ENCODE assay signal across 27 mouse cellular contexts in genomic region chr5:28206448-28206847, GRCm38 (mm10). TPM values are rescaled to one million over a fixed set of nuclear protein-coding genes. Genes with fewer than 3 reads are reported as not detected.
DNase-seq lines count a peak whose midpoint lies in the region; ATAC-seq and TF ChIP-seq lines count a peak whose summit lies in the region.
"Had no signal": no experiment of that assay in that cellular context is flagged by ENCODE, and none has a peak within 500 bp of the region (broad histone marks: within the 10 kb centered on the region; RNA-seq: fewer than 3 reads in every experiment).

No protein-coding gene starts in this region.

- H3K9ac ChIP-seq in hindbrain, embryonic 15.5 days, result no peak overlapping the region
- 0 out of 2 replicates have a peak overlapping the region, but pooled peaks have one; percentile 16 for H3K9ac ChIP-seq in midbrain, embryonic 12.5 days (replicated peaks)
- H3K9ac ChIP-seq: heart, embryonic 15.5 days; neural tube, embryonic 15.5 days had no signal

- H3K27ac ChIP-seq in heart, embryonic 10.5 days, result no peak overlapping the region
- H3K27ac ChIP-seq in hindbrain, embryonic 15.5 days (replicated peaks), result no peak overlapping the region
- H3K27ac ChIP-seq in midbrain, embryonic 12.5 days (replicated peaks), result no peak overlapping the region
- H3K27ac ChIP-seq: heart, adult 2 months; heart, embryonic 15.5 days; neural tube, embryonic 15.5 days had no signal

- intact Hi-C loops in heart, postnatal 25 days (cut with DNase I), result no loop called here
- intact Hi-C loops in left cerebral cortex, postnatal 4 days (cut with DNase I), result no loop called here

- 33% methylated on average over 4 of the region's 4 CpGs for WGBS in heart, embryonic 10.5 days
- 65% methylated on average over 4 of the region's 4 CpGs for WGBS in hindbrain, embryonic 15.5 days
- 52% methylated on average over 4 of the region's 4 CpGs for WGBS in midbrain, embryonic 12.5 days

- peak; percentile 69 for DNase-seq in heart, embryonic 10.5 days (ENCODE audit: low spot score)
- no peak for DNase-seq in heart, postnatal 25 days (ENCODE audit: low spot score)
- DNase-seq in left cerebral cortex, postnatal 4 days, result no peak
- no peak for DNase-seq in thymus, postnatal 0 days (ENCODE audit: low spot score)
- DNase-seq: B cell, adult 2 months; cerebellum, adult 8-10 months; gastrocnemius, postnatal 14 days; heart, adult 2 months; kidney, adult 8-10 months; kidney, postnatal 25 days; lung, adult 18-20 months; lung, postnatal 14 days; right cerebral cortex, postnatal 25 days; thymus, adult 2 months had no signal

- no peaks in the 10 kb centered on the region for H3K36me3 ChIP-seq in heart, embryonic 10.5 days
- peaks cover 65% of the 10 kb centered on the region for H3K36me3 ChIP-seq in E14TG2a.4 (ENCODE audit: insufficient read depth, low read length)
- no peaks in the 10 kb centered on the region for H3K36me3 ChIP-seq in hindbrain, embryonic 15.5 days
- H3K36me3 ChIP-seq in midbrain, embryonic 12.5 days, result no peaks in the 10 kb centered on the region
- H3K36me3 ChIP-seq: heart, embryonic 15.5 days; neural tube, embryonic 15.5 days had no signal

- no peak overlapping the region for H3K4me3 ChIP-seq in heart, embryonic 10.5 days
- 0 out of 2 replicates have a peak overlapping the region, but pooled peaks have one; percentile 49 for H3K4me3 ChIP-seq in E14TG2a.4 (replicated peaks; ENCODE audit: low read length)
- no peak overlapping the region for H3K4me3 ChIP-seq in hindbrain, embryonic 15.5 days
- H3K4me3 ChIP-seq in midbrain, embryonic 12.5 days, result peak overlapping the region; percentile 25; the same call in 1 of the 2 replicates
- H3K4me3 ChIP-seq: heart, adult 2 months; heart, embryonic 15.5 days; megakaryocyte, embryonic 14.5 days; myocyte; neural tube, embryonic 15.5 days had no signal

- no peak for TF ChIP-seq CTCF in E14TG2a.4 (conservative IDR thresholded peaks at IDR 0.05; ENCODE audit: low read length)

- H3K4me1 ChIP-seq in heart, embryonic 10.5 days, result peaks cover 8% of the 10 kb centered on the region; the same call in 1 of the 2 replicates
- peaks cover 75% of the 10 kb centered on the region for H3K4me1 ChIP-seq in E14TG2a.4 (replicated peaks; ENCODE audit: low read depth, low read length)
- H3K4me1 ChIP-seq in hindbrain, embryonic 15.5 days (replicated peaks), result peaks cover 16% of the 10 kb centered on the region
- peaks cover 19% of the 10 kb centered on the region; the same call in 1 of the 2 replicates for H3K4me1 ChIP-seq in midbrain, embryonic 12.5 days

- peaks cover 97% of the 10 kb centered on the region for H3K27me3 ChIP-seq in heart, embryonic 10.5 days (ENCODE audit: insufficient read depth, poor library complexity, severe bottlenecking)
- H3K27me3 ChIP-seq in E14TG2a.4 (ENCODE audit: insufficient read depth, low read length), result no peaks in the 10 kb centered on the region
- peaks cover 41% of the 10 kb centered on the region for H3K27me3 ChIP-seq in hindbrain, embryonic 15.5 days
- H3K27me3 ChIP-seq in midbrain, embryonic 12.5 days, result peaks cover 73% of the 10 kb centered on the region

- no peaks in the 10 kb centered on the region for H3K9me3 ChIP-seq in heart, embryonic 10.5 days
- H3K9me3 ChIP-seq in E14TG2a.4 (ENCODE audit: low read length), result no peaks in the 10 kb centered on the region
- H3K9me3 ChIP-seq in hindbrain, embryonic 15.5 days, result no peaks in the 10 kb centered on the region
- H3K9me3 ChIP-seq in midbrain, embryonic 12.5 days, result no peaks in the 10 kb centered on the region
- H3K9me3 ChIP-seq: heart, embryonic 15.5 days; megakaryocyte, embryonic 14.5 days; neural tube, embryonic 15.5 days had no signal

- ATAC-seq in hindbrain, embryonic 15.5 days (ENCODE audit: low FRiP score, low read depth), result no peak
- no peak for ATAC-seq in midbrain, embryonic 12.5 days (ENCODE audit: low FRiP score, low read depth)
- ATAC-seq: forebrain, embryonic 14.5 days had no signal

- H3K4me2 ChIP-seq in hindbrain, embryonic 15.5 days, result 0 out of 2 replicates have a peak overlapping the region, but pooled peaks have one; percentile 19
- H3K4me2 ChIP-seq in midbrain, embryonic 12.5 days (replicated peaks), result peak overlapping the region; percentile 60
- H3K4me2 ChIP-seq: heart, embryonic 15.5 days; neural tube, embryonic 15.5 days had no signal

RNA-seq across cellular contexts. Expression of gene Cnpy1, which starts 39.2 kb away (rescaled TPM):
- 0.44 TPM in 1 of 2 replicates, not detected in the other for polyA plus RNA-seq in heart, embryonic 10.5 days (2016; fragmentation: Nextera tagmentation; extraction: Ambion mirVana)
- total RNA-seq in heart, postnatal 25 days (2021), result not detected
- 37.0 and 66.2 TPM in 2 replicates for polyA plus RNA-seq in hindbrain, embryonic 15.5 days (2015; fragmentation: Nextera tagmentation; extraction: Ambion mirVana)
- polyA plus RNA-seq in midbrain, embryonic 12.5 days (2016; fragmentation: Nextera tagmentation; extraction: Ambion mirVana), result 96.7 and 148 TPM in 2 replicates
- total RNA-seq in left cerebral cortex, postnatal 4 days (2021), result under 1 TPM; 0.14 TPM
- polyA plus RNA-seq in thymus, postnatal 0 days (2015; fragmentation: Nextera tagmentation; extraction: Ambion mirVana), result 0.10 TPM in 1 of 2 replicates, not detected in the other
- total RNA-seq: adrenal gland, adult 18-20 months; heart, adult 2 months had no signal
- polyA plus RNA-seq: heart, adult 2 months; heart, embryonic 15.5 days; limb, embryonic 11.5 days; myocyte; spleen, adult 2 months; thymus, adult 2 months had no signal

RNA-seq across cellular contexts. Expression of gene En2, which starts 41.0 kb away (rescaled TPM):
- polyA plus RNA-seq in heart, embryonic 10.5 days (2016; fragmentation: Nextera tagmentation; extraction: Ambion mirVana), result not detected in 2 replicates
- not detected for total RNA-seq in heart, postnatal 25 days (2021)
- 0.60 and 1.3 TPM in 2 replicates for polyA plus RNA-seq in hindbrain, embryonic 15.5 days (2015; fragmentation: Nextera tagmentation; extraction: Ambion mirVana)
- 1.5 and 2.1 TPM in 2 replicates for polyA plus RNA-seq in midbrain, embryonic 12.5 days (2016; fragmentation: Nextera tagmentation; extraction: Ambion mirVana)
- not detected for total RNA-seq in left cerebral cortex, postnatal 4 days (2021)
- not detected in 2 replicates for polyA plus RNA-seq in thymus, postnatal 0 days (2015; fragmentation: Nextera tagmentation; extraction: Ambion mirVana)
- polyA plus RNA-seq: forebrain, embryonic 14.5 days; heart, adult 2 months; heart, embryonic 15.5 days; limb, embryonic 11.5 days; myocyte; neural tube, embryonic 15.5 days; spleen, adult 2 months; stomach, embryonic 16.5 days; urinary bladder, adult 2 months had no signal

Comparison
In these comparisons a context has a peak if more than half of its experiments do, and no peak if none do; other contexts are left out.
1. H3K4me3 ChIP-seq: peak in E14TG2a.4 (single experiment) and midbrain, embryonic 12.5 days (single experiment); none in heart, embryonic 10.5 days (single experiment) and hindbrain, embryonic 15.5 days (single experiment).
2. RNA of gene Cnpy1, which starts 39.2 kb away (polyA plus RNA-seq): 96.7 to 148 TPM in midbrain, embryonic 12.5 days and 37.0 to 66.2 TPM in hindbrain, embryonic 15.5 days; 0.44 TPM in heart, embryonic 10.5 days and 0.10 TPM in thymus, postnatal 0 days; every median in the first group is over 10 times any median in the second.